Mouse (Mus musculus) lung, adult 10 weeks (tissue): Measurements from ENCODE around the gene Tarbp2. TPM values are rescaled to one million over a fixed set of nuclear protein-coding genes. Genes with fewer than 3 reads are reported as not detected.

Experiments used
- polyA plus RNA-seq: library from polyadenylated mRNA; stranded (reverse); fragments of 350-450 nt; fragmentation: Illumina TruSeq; extraction: RNeasy Lipid Tissue Mini Kit (QIAGEN cat#74804); gene quantifications from one replicate; pipeline ENCODE4 v1.2.3, GENCODE M21; 2014; ENCODE audit warnings: low read depth, low replicate concordance; ENCODE audit not compliant: insufficient read depth

Tarbp2 gene
- 23.7 TPM for polyA plus RNA-seq

GRCm38 (mm10) chr15:102517976-102518858 lies at the start of gene Tarbp2:
Tarbp2 (plus strand) TSS chr15:102518192.

GRCm38 (mm10) chr15:102470183-102470604 lies 47.8 kb upstream of the Tarbp2 start, which contains the start of gene Pcbp2:
Pcbp2 (plus strand) TSS chr15:102470539.

GRCm38 (mm10) chr15:102503447-102503846 lies 14.5 kb upstream of the Tarbp2 start, which contains the start of gene Gm10337:
Gm10337 (plus strand) TSS chr15:102503722.

GRCm38 (mm10) chr15:102516728-102517404 lies 1.1 kb upstream of the Tarbp2 start, which contains the start of gene Map3k12:
Map3k12 (minus strand) TSS chr15:102517064.

GRCm38 (mm10) chr15:102524892-102525485 lies 7.0 kb downstream of the Tarbp2 start, which contains the start of gene Npff:
Npff (minus strand) TSS chr15:102524942.

Other genes starting within 250 kb of the Tarbp2 start
- 0.10 TPM for gene Gm9918, start 247.6 kb upstream of the Tarbp2 start, polyA plus RNA-seq
- gene Mfsd5, start 238.7 kb upstream of the Tarbp2 start, polyA plus RNA-seq = 38.5 TPM
- 1.2 TPM for gene Espl1, start 221.9 kb upstream of the Tarbp2 start, polyA plus RNA-seq
- gene Pfdn5, start 192.1 kb upstream of the Tarbp2 start, polyA plus RNA-seq = 792 TPM
- gene Myg1, start 186.5 kb upstream of the Tarbp2 start, polyA plus RNA-seq = 41.8 TPM
- 13.3 TPM for gene Aaas, start 167.4 kb upstream of the Tarbp2 start, polyA plus RNA-seq
- gene Sp7, start 151.0 kb upstream of the Tarbp2 start, polyA plus RNA-seq = not detected
- 12.7 TPM for gene Sp1, start 112.0 kb upstream of the Tarbp2 start, polyA plus RNA-seq
- gene Amhr2, start 72.8 kb upstream of the Tarbp2 start, polyA plus RNA-seq = 9.2 TPM
- gene Prr13, start 59.2 kb upstream of the Tarbp2 start, polyA plus RNA-seq = 139 TPM
- 289 TPM for gene Pcbp2, start 47.7 kb upstream of the Tarbp2 start, polyA plus RNA-seq
- gene Gm10337, start 14.5 kb upstream of the Tarbp2 start, polyA plus RNA-seq = not detected
- gene Map3k12, start 1.1 kb upstream of the Tarbp2 start, polyA plus RNA-seq = 3.0 TPM
- gene Npff, start 6.8 kb downstream of the Tarbp2 start, polyA plus RNA-seq = 3.4 TPM
- not detected for gene Gm28047, start 106.9 kb downstream of the Tarbp2 start, polyA plus RNA-seq
- 48.0 TPM for gene Atf7, start 107.3 kb downstream of the Tarbp2 start, polyA plus RNA-seq
- gene Atp5g2, start 154.2 kb downstream of the Tarbp2 start, polyA plus RNA-seq = 300 TPM
- gene Calcoco1, start 204.0 kb downstream of the Tarbp2 start, polyA plus RNA-seq = 44.1 TPM